Mouse (Mus musculus) activated CD4-positive, CD25-positive, alpha-beta regulatory T cell (primary cell): Measurements from ENCODE around the gene Zfand5. TPM values are rescaled to one million over a fixed set of nuclear protein-coding genes. Genes with fewer than 3 reads are reported as not detected.

Experiments used
- polyA plus RNA-seq, 2 experiments: library from polyadenylated mRNA; unstranded; fragments of 100-300 nt; shearing (Covaris generic); gene quantifications; one replicate each; pipeline ENCODE4 v1.2.1; 2017

The Zfand5 gene
- polyA plus RNA-seq: 100 to 1,000 TPM; 104 to 110 TPM

GRCm38 (mm10) chr19:21271741-21272654, at the start of gene Zfand5:
Zfand5 (plus strand) TSS chr19:21272278.

Other genes starting within 250 kb of the Zfand5 start
- gene Gda, start 201.2 kb downstream of the Zfand5 start, polyA plus RNA-seq: 1 to 10 TPM in 1 of 2 experiments, under 1 TPM in 1; 0.19 to 1.7 TPM